Mouse (Mus musculus): ENCODE measurements at regions not wholly inside any gene's neighbourhood (a gene's known extent, or its start where the extent isn't known, plus 50 kb on each side); places are given as distances from the start of the nearest gene placed in this dataset.
"Not testable (repeated sequence)": the region's sequence is repeated elsewhere in the genome, so short reads cannot be mapped to it uniquely, and the experiment has no call there.

DNA sequence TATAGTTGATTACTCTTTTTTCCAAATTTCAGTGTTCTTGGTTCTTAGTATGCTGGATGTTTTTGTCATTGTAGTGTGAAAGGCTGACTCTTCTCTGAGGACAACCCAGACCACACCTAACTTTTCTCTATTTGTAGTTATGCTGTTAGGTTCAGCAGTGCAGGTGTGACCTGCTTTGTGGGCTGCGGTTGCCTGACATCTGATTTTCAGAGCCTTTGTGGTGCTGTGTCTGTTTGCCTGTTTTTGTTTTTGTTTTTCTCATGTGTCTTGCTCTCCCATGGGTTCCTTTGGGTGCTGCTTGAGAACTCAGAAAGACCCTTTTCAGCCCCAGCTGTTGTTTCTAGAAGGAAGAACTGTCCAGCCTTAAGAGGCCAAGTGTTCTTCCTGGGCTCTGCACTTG lies 52.0 kb upstream of the Trpm1 start:
- WGBS = 85% methylated on average over 1 of the region's 1 CpGs
- peaks cover 6% of the 10 kb centered on the region; the same call in 1 of the 2 replicates for H3K9me3 ChIP-seq
- no peak overlapping the region for H3K4me3 ChIP-seq
- H3K27me3 ChIP-seq (replicated peaks) = no peaks in the 10 kb centered on the region
- H3K4me2 ChIP-seq = no peak overlapping the region
- H3K36me3 ChIP-seq = no peaks in the 10 kb centered on the region
- H3K27ac ChIP-seq (replicated peaks) = no peak overlapping the region
- no peak for ATAC-seq (ENCODE audit: extremely low read depth, insufficient number of reproducible peaks, low FRiP score, low TSS enrichment)
- no peak overlapping the region for H3K9ac ChIP-seq
- H3K4me1 ChIP-seq = no peaks in the 10 kb centered on the region

GRCm38 (mm10) chr7:64099606-64100005 lies 54.0 kb upstream of the Trpm1 start:
- H3K36me3 ChIP-seq = no peaks in the 10 kb centered on the region
- H3K4me2 ChIP-seq = no peak overlapping the region
- H3K9me3 ChIP-seq = peaks cover 1% of the 10 kb centered on the region; the same call in 1 of the 2 replicates
- H3K27ac ChIP-seq (replicated peaks) = no peak overlapping the region
- 86% methylated on average over 3 of the region's 3 CpGs for WGBS
- H3K9ac ChIP-seq = no peak overlapping the region
- no peaks in the 10 kb centered on the region for H3K4me1 ChIP-seq
- no peak for ATAC-seq (ENCODE audit: extremely low read depth, insufficient number of reproducible peaks, low FRiP score, low TSS enrichment)
- H3K27me3 ChIP-seq (replicated peaks) = no peaks in the 10 kb centered on the region
- H3K4me3 ChIP-seq = no peak overlapping the region

GRCm38 (mm10) chr7:64090067-64090466 lies 63.6 kb upstream of the Trpm1 start:
- 85% methylated on average over 1 of the region's 1 CpGs for WGBS
- Histone ChIP-seq H3K4me2 (no peak overlapping the region), H3K9me3 (no peaks in the 10 kb centered on the region), H3K27me3 (replicated peaks) (no peaks in the 10 kb centered on the region), H3K36me3 (no peaks in the 10 kb centered on the region), H3K27ac (replicated peaks) (no peak overlapping the region), H3K4me3 (no peak overlapping the region), H3K4me1 (no peaks in the 10 kb centered on the region), H3K9ac (no peak overlapping the region)
- no peak for ATAC-seq (ENCODE audit: extremely low read depth, insufficient number of reproducible peaks, low FRiP score, low TSS enrichment)

- Histone ChIP-seq H3K4me2 (no peak overlapping the region), H3K27ac (replicated peaks) (no peak overlapping the region), H3K9ac (no peak overlapping the region), H3K27me3 (replicated peaks) (no peaks in the 10 kb centered on the region), H3K4me3 (no peak overlapping the region), H3K4me1 (no peaks in the 10 kb centered on the region), H3K9me3 (no peaks in the 10 kb centered on the region), H3K36me3 (no peaks in the 10 kb centered on the region)
- ATAC-seq (ENCODE audit: extremely low read depth, insufficient number of reproducible peaks, low FRiP score, low TSS enrichment) = no peak
- WGBS = 79% methylated on average over 5 of the region's 5 CpGs
These were observed 64.6 kb upstream of the Trpm1 start for GRCm38 (mm10) chr7:64089034-64089433.

GRCm38 (mm10) chr7:64083978-64084377 lies 69.7 kb upstream of the Trpm1 start:
- ATAC-seq (ENCODE audit: extremely low read depth, insufficient number of reproducible peaks, low FRiP score, low TSS enrichment); H3K27ac ChIP-seq (replicated peaks); H3K4me2 ChIP-seq; H3K9ac ChIP-seq; H3K4me1 ChIP-seq; H3K36me3 ChIP-seq; H3K4me3 ChIP-seq; H3K9me3 ChIP-seq; H3K27me3 ChIP-seq (replicated peaks): not testable (repeated sequence)
- WGBS = 50% methylated on average over 1 of the region's 1 CpGs

- Histone ChIP-seq H3K27ac (replicated peaks) (no peak overlapping the region), H3K36me3 (no peaks in the 10 kb centered on the region), H3K4me3 (no peak overlapping the region), H3K4me2 (no peak overlapping the region), H3K9me3 (no peaks in the 10 kb centered on the region), H3K4me1 (no peaks in the 10 kb centered on the region), H3K9ac (no peak overlapping the region), H3K27me3 (replicated peaks) (no peaks in the 10 kb centered on the region)
- no peak for ATAC-seq (ENCODE audit: extremely low read depth, insufficient number of reproducible peaks, low FRiP score, low TSS enrichment)
- 67% methylated on average over 5 of the region's 5 CpGs for WGBS
These were observed 71.0 kb upstream of the Trpm1 start for GRCm38 (mm10) chr7:64082651-64083050.

GRCm38 (mm10) chr7:64082201-64082600 lies 71.4 kb upstream of the Trpm1 start:
- no peaks in the 10 kb centered on the region for H3K4me1 ChIP-seq
- no peak overlapping the region for H3K4me3 ChIP-seq
- H3K9ac ChIP-seq = no peak overlapping the region
- no peaks in the 10 kb centered on the region for H3K36me3 ChIP-seq
- H3K4me2 ChIP-seq = no peak overlapping the region
- no peaks in the 10 kb centered on the region for H3K27me3 ChIP-seq (replicated peaks)
- H3K27ac ChIP-seq (replicated peaks) = no peak overlapping the region
- no peak for ATAC-seq (ENCODE audit: extremely low read depth, insufficient number of reproducible peaks, low FRiP score, low TSS enrichment)
- WGBS = 79% methylated on average over 3 of the region's 3 CpGs
- no peaks in the 10 kb centered on the region for H3K9me3 ChIP-seq

GRCm38 (mm10) chr7:64081618-64082017 lies 72.0 kb upstream of the Trpm1 start:
- H3K27me3 ChIP-seq (replicated peaks) = no peaks in the 10 kb centered on the region
- ATAC-seq (ENCODE audit: extremely low read depth, insufficient number of reproducible peaks, low FRiP score, low TSS enrichment) = no peak
- no peaks in the 10 kb centered on the region for H3K4me1 ChIP-seq
- no peak overlapping the region for H3K4me3 ChIP-seq
- no peaks in the 10 kb centered on the region for H3K36me3 ChIP-seq
- H3K27ac ChIP-seq (replicated peaks) = no peak overlapping the region
- no peak overlapping the region for H3K9ac ChIP-seq
- no peaks in the 10 kb centered on the region for H3K9me3 ChIP-seq
- no peak overlapping the region for H3K4me2 ChIP-seq
- 71% methylated on average over 2 of the region's 2 CpGs for WGBS

DNA sequence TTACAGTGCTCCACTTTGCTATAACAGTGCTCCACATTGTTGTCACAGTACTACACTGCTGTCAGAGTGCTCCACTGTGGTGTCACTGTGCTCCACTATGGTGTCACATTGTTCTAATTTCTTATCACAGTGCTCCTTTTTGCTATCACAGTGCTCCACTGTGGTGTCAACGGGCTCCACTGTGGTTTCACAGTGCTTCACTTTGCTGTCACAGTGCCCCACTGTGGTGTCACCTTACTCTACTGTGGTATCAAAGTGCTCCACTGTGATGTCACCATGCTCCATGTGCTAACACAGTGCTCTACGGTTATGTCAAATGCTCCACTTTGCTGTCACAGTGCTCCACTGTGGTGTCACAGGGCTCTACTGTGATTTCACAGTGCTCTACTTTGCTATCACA lies 72.6 kb upstream of the Trpm1 start:
- 68% methylated on average over 2 of the region's 2 CpGs for WGBS
- Histone ChIP-seq H3K4me2 (no peak overlapping the region), H3K4me3 (no peak overlapping the region), H3K27ac (replicated peaks) (no peak overlapping the region), H3K9ac (no peak overlapping the region), H3K36me3 (no peaks in the 10 kb centered on the region), H3K4me1 (no peaks in the 10 kb centered on the region), H3K27me3 (replicated peaks) (no peaks in the 10 kb centered on the region), H3K9me3 (no peaks in the 10 kb centered on the region)
- ATAC-seq (ENCODE audit: extremely low read depth, insufficient number of reproducible peaks, low FRiP score, low TSS enrichment) = no peak

DNA sequence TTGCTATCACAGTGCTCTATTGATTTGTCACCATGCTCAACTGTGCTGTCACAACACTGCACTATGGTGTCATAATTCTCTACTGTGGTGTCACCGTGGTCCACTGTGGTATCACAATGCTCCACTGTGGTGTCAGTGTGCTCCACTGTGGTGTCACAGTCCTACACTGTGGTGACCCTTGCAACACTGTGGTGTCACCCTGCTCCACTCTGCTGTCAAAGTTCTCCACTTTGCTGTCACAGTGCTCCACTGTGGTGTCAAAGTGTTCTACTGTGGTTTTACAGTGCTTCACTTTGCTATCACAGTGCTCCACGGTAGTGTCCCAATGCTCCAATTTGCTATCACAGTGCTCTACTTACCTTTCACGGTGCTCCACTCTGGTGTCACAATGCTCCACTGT lies 74.3 kb upstream of the Trpm1 start:
- Histone ChIP-seq H3K4me3 (no peak overlapping the region), H3K9ac (no peak overlapping the region), H3K27ac (replicated peaks) (no peak overlapping the region), H3K36me3 (no peaks in the 10 kb centered on the region), H3K9me3 (no peaks in the 10 kb centered on the region), H3K4me2 (no peak overlapping the region), H3K27me3 (replicated peaks) (no peaks in the 10 kb centered on the region), H3K4me1 (no peaks in the 10 kb centered on the region)
- no peak for ATAC-seq (ENCODE audit: extremely low read depth, insufficient number of reproducible peaks, low FRiP score, low TSS enrichment)
- 84% methylated on average over 3 of the region's 3 CpGs for WGBS

DNA sequence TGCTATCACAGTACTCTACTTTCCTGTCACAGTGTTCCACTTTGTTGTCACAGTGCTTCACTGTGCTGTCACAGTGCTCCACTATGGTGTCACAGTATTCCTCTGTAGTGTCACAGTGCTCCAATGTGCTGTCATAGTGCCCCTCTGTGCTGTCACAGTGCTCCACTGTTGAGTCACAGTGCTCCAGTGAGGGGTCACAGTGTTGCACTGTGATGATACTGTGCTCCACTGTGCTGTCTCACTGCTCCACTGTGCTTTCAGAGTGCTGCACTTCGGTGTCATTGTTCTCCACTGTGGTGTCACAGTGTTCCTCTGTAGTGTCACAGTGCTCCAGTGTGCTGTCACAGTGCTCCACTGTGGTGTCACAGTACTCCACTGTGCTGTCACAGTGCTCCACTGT lies 75.0 kb upstream of the Trpm1 start:
- ATAC-seq (ENCODE audit: extremely low read depth, insufficient number of reproducible peaks, low FRiP score, low TSS enrichment) = no peak
- H3K9me3 ChIP-seq = no peaks in the 10 kb centered on the region
- H3K36me3 ChIP-seq = no peaks in the 10 kb centered on the region
- H3K9ac ChIP-seq = no peak overlapping the region
- H3K27ac ChIP-seq (replicated peaks) = no peak overlapping the region
- H3K4me1 ChIP-seq = no peaks in the 10 kb centered on the region
- H3K4me2 ChIP-seq = no peak overlapping the region
- WGBS = 70% methylated on average over 1 of the region's 1 CpGs
- no peaks in the 10 kb centered on the region for H3K27me3 ChIP-seq (replicated peaks)
- no peak overlapping the region for H3K4me3 ChIP-seq

GRCm38 (mm10) chr7:64077526-64077925 lies 76.1 kb upstream of the Trpm1 start:
- Histone ChIP-seq H3K4me2 (no peak overlapping the region), H3K27ac (replicated peaks) (no peak overlapping the region), H3K9me3 (no peaks in the 10 kb centered on the region), H3K27me3 (replicated peaks) (no peaks in the 10 kb centered on the region), H3K4me3 (no peak overlapping the region), H3K4me1 (no peaks in the 10 kb centered on the region), H3K36me3 (no peaks in the 10 kb centered on the region), H3K9ac (no peak overlapping the region)
- WGBS = 67% methylated on average over 4 of the region's 4 CpGs
- no peak for ATAC-seq (ENCODE audit: extremely low read depth, insufficient number of reproducible peaks, low FRiP score, low TSS enrichment)

All from heart, embryonic 13.5 days (tissue).